Mouse (Mus musculus) embryonic facial prominence, embryonic 13.5 days (tissue): Measurements from ENCODE around the gene Angptl4. TPM values are rescaled to one million over a fixed set of nuclear protein-coding genes. Genes with fewer than 3 reads are reported as not detected.

ENCODE experiments used
- ATAC-seq: fragments of 200-750 bp; cut with Nextera tagmentation; 2 replicates; pipeline ENCODE4 v1.8.0; 2017; ENCODE audit warnings: low read depth; ENCODE audit not compliant: insufficient number of reproducible peaks, insufficient read depth, low FRiP score, low TSS enrichment
- H3K27ac ChIP-seq: fragments of 300-500 bp; sonication (generic); 2 replicates; pipeline ENCODE4 v1.5.1; 2015; ENCODE audit warnings: moderate library complexity, mild to moderate bottlenecking, inconsistent platforms
- H3K27me3 ChIP-seq: fragments of 300-500 bp; sonication (generic); 2 replicates; pipeline ENCODE4 v1.6.1; 2015; ENCODE audit warnings: mild to moderate bottlenecking, inconsistent platforms
- H3K36me3 ChIP-seq: fragments of 300-500 bp; sonication (generic); 2 replicates; pipeline ENCODE4 v1.6.1; 2015; ENCODE audit warnings: mild to moderate bottlenecking, inconsistent platforms
- H3K4me1 ChIP-seq: fragments of 300-500 bp; sonication (generic); 2 replicates; pipeline ENCODE4 v1.6.1; 2015; ENCODE audit warnings: inconsistent platforms
- H3K4me2 ChIP-seq: fragments of 300-500 bp; sonication (generic); 2 replicates; pipeline ENCODE4 v1.6.1; 2015; ENCODE audit warnings: moderate library complexity, mild to moderate bottlenecking, inconsistent platforms
- H3K4me3 ChIP-seq: fragments of 300-500 bp; sonication (generic); 2 replicates; pipeline ENCODE4 v1.5.1; 2015; ENCODE audit warnings: mild to moderate bottlenecking, inconsistent platforms
- H3K9ac ChIP-seq: fragments of 300-500 bp; sonication (generic); 2 replicates; pipeline ENCODE4 v1.6.1; 2015; ENCODE audit warnings: mild to moderate bottlenecking, inconsistent platforms
- H3K9me3 ChIP-seq: fragments of 300-500 bp; sonication (generic); 2 replicates; pipeline ENCODE4 v1.6.1; 2016; ENCODE audit warnings: inconsistent platforms
- WGBS: fragments of 180-500 bp; shearing (Covaris S2); methylation state at CpG from one replicate; pipeline ENCODE4 v1.1.7; 2015; ENCODE audit warnings: mixed read lengths; 5-methylcytosine and 5-hydroxymethylcytosine counted together
- polyA plus RNA-seq: library from polyadenylated mRNA; unstranded; fragments of >200 nt; fragmentation: Nextera tagmentation; extraction: Ambion mirVana; gene quantifications from 2 replicates; pipeline ENCODE4 v1.2.1, GENCODE M21; 2015

The Angptl4 gene
- polyA plus RNA-seq, 1 experiment from 2014 or later, result 60.7 TPM

- no peaks in the 10 kb centered on the region for H3K9me3 ChIP-seq
- H3K4me1 ChIP-seq, result no peaks in the 10 kb centered on the region
- no peak overlapping the region for H3K4me2 ChIP-seq
- no peak overlapping the region for H3K4me3 ChIP-seq
- H3K27me3 ChIP-seq, result no peaks in the 10 kb centered on the region
- 3% methylated on average over 2 of the region's 2 CpGs for WGBS
- H3K9ac ChIP-seq, result no peak overlapping the region
- ATAC-seq, result no peak
- H3K36me3 ChIP-seq, result no peaks in the 10 kb centered on the region
- H3K27ac ChIP-seq, result no peak overlapping the region
Observed at GRCm38 (mm10) chr17:33802221-33802620, 20.6 kb upstream of the Angptl4 start.

DNA sequence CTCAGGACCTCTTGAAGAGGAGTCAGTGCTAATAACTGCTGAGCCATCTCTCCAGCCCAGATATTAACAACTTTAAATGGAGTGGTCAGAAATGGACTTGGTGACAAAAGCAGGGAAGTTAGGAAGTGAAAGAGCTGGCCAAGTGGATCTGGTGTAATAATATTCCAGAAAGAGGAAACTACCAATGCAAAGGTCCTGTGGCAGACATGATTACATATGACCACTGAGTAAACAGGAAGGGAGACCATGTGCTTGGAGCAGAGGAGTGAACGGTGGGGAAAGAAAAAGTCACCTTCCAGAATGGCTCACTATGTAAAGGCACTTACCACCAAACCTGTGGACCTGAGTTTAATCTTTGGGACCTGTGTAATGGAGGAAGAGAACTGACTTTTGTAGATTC, 17.6 kb upstream of the Angptl4 start:
- Histone ChIP-seq H3K4me1 (no peaks in the 10 kb centered on the region), H3K9me3 (no peaks in the 10 kb centered on the region), H3K9ac (no peak overlapping the region), H3K4me2 (no peak overlapping the region), H3K4me3 (no peak overlapping the region), H3K36me3 (no peaks in the 10 kb centered on the region), H3K27ac (no peak overlapping the region), H3K27me3 (no peaks in the 10 kb centered on the region)
- no peak for ATAC-seq
- WGBS, result 45% methylated on average over 1 of the region's 1 CpGs

- no peaks in the 10 kb centered on the region for H3K4me1 ChIP-seq
- no peaks in the 10 kb centered on the region for H3K27me3 ChIP-seq
- no peak overlapping the region for H3K4me2 ChIP-seq
- no peak overlapping the region for H3K9ac ChIP-seq
- ATAC-seq, result no peak
- no peak overlapping the region for H3K27ac ChIP-seq
- H3K4me3 ChIP-seq, result no peak overlapping the region
- no peaks in the 10 kb centered on the region for H3K9me3 ChIP-seq
- 50% methylated on average over 3 of the region's 3 CpGs for WGBS
- no peaks in the 10 kb centered on the region for H3K36me3 ChIP-seq
Observed at GRCm38 (mm10) chr17:33798306-33798705, 16.7 kb upstream of the Angptl4 start.

GRCm38 (mm10) chr17:33788732-33789131, 7.1 kb upstream of the Angptl4 start:
- H3K4me1 ChIP-seq, result peaks cover under 1% of the 10 kb centered on the region; the same call in 1 of the 2 replicates
- ATAC-seq, result no peak
- no peaks in the 10 kb centered on the region for H3K27me3 ChIP-seq
- no peak overlapping the region for H3K27ac ChIP-seq
- H3K9ac ChIP-seq, result no peak overlapping the region
- H3K36me3 ChIP-seq, result no peaks in the 10 kb centered on the region
- no peaks in the 10 kb centered on the region for H3K9me3 ChIP-seq
- WGBS, result 50% methylated on average over 4 of the region's 4 CpGs
- H3K4me2 ChIP-seq, result no peak overlapping the region
- H3K4me3 ChIP-seq, result no peak overlapping the region

DNA sequence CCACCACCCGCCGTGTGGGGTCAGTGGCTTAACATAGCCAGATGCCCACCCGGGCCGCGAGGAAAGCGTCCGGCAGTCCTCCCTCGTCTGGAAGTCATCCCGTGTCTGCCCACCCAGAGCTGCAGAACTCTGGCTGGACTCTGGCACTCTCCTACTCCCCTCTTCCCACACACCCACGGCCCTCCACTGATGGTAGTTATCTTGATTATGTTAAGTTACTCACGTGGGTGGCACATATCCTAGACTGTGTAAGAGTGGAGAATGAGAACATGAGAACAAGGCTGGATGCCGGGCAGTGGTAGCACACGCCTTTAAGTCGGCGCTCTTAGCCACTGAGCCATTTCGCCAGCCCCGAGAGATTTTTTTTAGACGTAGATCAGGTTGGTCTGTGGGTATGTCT, 4.7 kb upstream of the Angptl4 start:
- ATAC-seq, result no peak
- peaks cover 23% of the 10 kb centered on the region for H3K4me1 ChIP-seq
- H3K9ac ChIP-seq, result no peak overlapping the region
- 83% methylated on average over 18 of the region's 18 CpGs for WGBS
- no peak overlapping the region for H3K4me2 ChIP-seq
- H3K9me3 ChIP-seq, result no peaks in the 10 kb centered on the region
- H3K27me3 ChIP-seq, result no peaks in the 10 kb centered on the region
- no peaks in the 10 kb centered on the region for H3K36me3 ChIP-seq
- no peak overlapping the region for H3K4me3 ChIP-seq
- no peak overlapping the region for H3K27ac ChIP-seq

- H3K36me3 ChIP-seq, result no peaks in the 10 kb centered on the region
- WGBS, result 87% methylated on average over 2 of the region's 2 CpGs
- no peak for ATAC-seq
- no peak overlapping the region for H3K4me2 ChIP-seq
- H3K4me1 ChIP-seq, result peaks cover 38% of the 10 kb centered on the region
- no peak overlapping the region for H3K4me3 ChIP-seq
- H3K9ac ChIP-seq, result no peak overlapping the region
- no peak overlapping the region for H3K27ac ChIP-seq
- no peaks in the 10 kb centered on the region for H3K27me3 ChIP-seq
- H3K9me3 ChIP-seq, result no peaks in the 10 kb centered on the region
Observed at GRCm38 (mm10) chr17:33784939-33785338, 3.3 kb upstream of the Angptl4 start.

GRCm38 (mm10) chr17:33783408-33783807, 1.8 kb upstream of the Angptl4 start:
- Histone ChIP-seq H3K4me3 (no peak overlapping the region), H3K27ac (peak overlapping the region; percentile 16), H3K4me1 (peaks cover 51% of the 10 kb centered on the region), H3K9me3 (no peaks in the 10 kb centered on the region), H3K4me2 (no peak overlapping the region), H3K9ac (no peak overlapping the region), H3K27me3 (no peaks in the 10 kb centered on the region), H3K36me3 (peaks cover 3% of the 10 kb centered on the region)
- ATAC-seq, result no peak

DNA sequence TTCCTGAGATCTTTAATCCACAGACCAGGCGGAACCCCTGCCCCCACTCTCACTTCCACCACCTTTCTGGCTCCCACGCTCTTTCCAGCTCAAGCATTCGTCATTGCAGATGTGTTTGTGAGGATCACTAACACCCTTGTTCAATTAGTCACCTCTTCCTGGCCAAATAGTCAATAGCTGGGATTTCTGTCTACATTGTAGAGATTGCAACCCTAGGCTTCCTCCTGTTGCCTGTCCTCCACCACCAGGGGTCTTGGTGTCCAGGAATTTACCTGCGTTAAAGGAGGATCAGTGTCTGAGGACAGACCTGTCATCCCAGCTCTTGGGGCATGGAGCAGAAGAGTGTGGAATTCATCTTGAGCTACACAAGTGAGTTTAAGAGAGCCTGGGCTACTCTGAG, 437 bp upstream of the Angptl4 start:
- no peak for ATAC-seq
- peaks cover 17% of the 10 kb centered on the region for H3K36me3 ChIP-seq
- H3K9me3 ChIP-seq, result no peaks in the 10 kb centered on the region
- peak overlapping the region; percentile 94 for H3K27ac ChIP-seq
- 33% methylated on average over 4 of the region's 4 CpGs for WGBS
- peak overlapping the region; percentile 74 for H3K9ac ChIP-seq
- peak overlapping the region; percentile 55 for H3K4me3 ChIP-seq
- H3K4me2 ChIP-seq, result peak overlapping the region; percentile 84
- H3K27me3 ChIP-seq, result no peaks in the 10 kb centered on the region
- peaks cover 61% of the 10 kb centered on the region for H3K4me1 ChIP-seq

DNA sequence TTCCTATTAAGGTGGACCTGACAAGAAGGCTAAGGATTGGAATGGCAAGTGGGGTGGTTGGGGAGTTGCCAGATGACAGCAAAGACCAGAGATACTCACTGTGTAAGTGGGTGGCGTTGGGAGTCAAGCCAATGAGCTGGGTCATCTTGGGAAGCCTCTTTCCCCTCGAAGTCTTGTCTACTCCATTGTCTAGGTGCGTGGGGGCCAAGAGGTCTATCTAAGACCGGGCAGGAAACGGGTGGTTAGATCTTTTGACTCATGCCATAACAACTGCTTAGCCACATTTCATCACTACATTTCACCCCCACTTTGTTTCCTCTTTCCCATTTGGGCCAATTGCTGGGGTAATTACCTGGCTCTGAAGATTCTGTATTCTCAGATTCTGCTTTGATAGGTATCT, 1.2 kb downstream of the Angptl4 start:
- Histone ChIP-seq H3K4me3 (peak overlapping the region; percentile 55), H3K36me3 (peaks cover 33% of the 10 kb centered on the region), H3K27ac (peak overlapping the region; percentile 94), H3K4me1 (peaks cover 61% of the 10 kb centered on the region), H3K9me3 (no peaks in the 10 kb centered on the region), H3K4me2 (peak overlapping the region; percentile 84), H3K9ac (peak overlapping the region; percentile 74), H3K27me3 (no peaks in the 10 kb centered on the region)
- 78% methylated on average over 5 of the region's 5 CpGs for WGBS
- no peak for ATAC-seq

- H3K4me2 ChIP-seq, result peak overlapping the region; percentile 84
- H3K4me3 ChIP-seq, result peak overlapping the region; percentile 55
- H3K4me1 ChIP-seq, result peaks cover 61% of the 10 kb centered on the region
- H3K9me3 ChIP-seq, result no peaks in the 10 kb centered on the region
- H3K9ac ChIP-seq, result peak overlapping the region; percentile 16; the same call in 1 of the 2 replicates
- peaks cover 38% of the 10 kb centered on the region for H3K36me3 ChIP-seq
- peak overlapping the region; percentile 94 for H3K27ac ChIP-seq
- 56% methylated on average over 5 of the region's 5 CpGs for WGBS
- ATAC-seq, result no peak
- H3K27me3 ChIP-seq, result no peaks in the 10 kb centered on the region
Observed at GRCm38 (mm10) chr17:33779967-33780295, 1.7 kb downstream of the Angptl4 start.

- H3K9me3 ChIP-seq, result no peaks in the 10 kb centered on the region
- ATAC-seq, result peak; percentile 91
- peaks cover 43% of the 10 kb centered on the region for H3K36me3 ChIP-seq
- peak overlapping the region; percentile 55 for H3K4me3 ChIP-seq
- H3K27me3 ChIP-seq, result no peaks in the 10 kb centered on the region
- WGBS, result 18% methylated on average over 9 of the region's 9 CpGs
- peak overlapping the region; percentile 94 for H3K27ac ChIP-seq
- H3K9ac ChIP-seq, result 0 out of 2 replicates have a peak overlapping the region, but pooled peaks have one; percentile 16
- H3K4me2 ChIP-seq, result peak overlapping the region; percentile 84
- H3K4me1 ChIP-seq, result peaks cover 61% of the 10 kb centered on the region
Observed at GRCm38 (mm10) chr17:33779271-33779966, 2.2 kb downstream of the Angptl4 start.

- no peak overlapping the region for H3K27ac ChIP-seq
- no peak for ATAC-seq
- H3K9ac ChIP-seq, result no peak overlapping the region
- WGBS, result 94% methylated on average over 4 of the region's 4 CpGs
- H3K36me3 ChIP-seq, result peaks cover 47% of the 10 kb centered on the region
- peaks cover 27% of the 10 kb centered on the region for H3K4me1 ChIP-seq
- no peaks in the 10 kb centered on the region for H3K27me3 ChIP-seq
- no peak overlapping the region for H3K4me2 ChIP-seq
- no peaks in the 10 kb centered on the region for H3K9me3 ChIP-seq
- no peak overlapping the region for H3K4me3 ChIP-seq
Observed at GRCm38 (mm10) chr17:33775287-33775686, 6.3 kb downstream of the Angptl4 start.
